Mouse (Mus musculus) T-helper 2 cell (primary cell): ENCODE results near the gene Atg7.

Experiments used
- in situ Hi-C: fragments of 300-600 bp; cut with MboI, MseI; formaldehyde crosslinking; loops from one replicate; pipeline ENCODE4 v1.15.1; 2025; ENCODE audit warnings: high pct_unique_total_duplicates

Atg7 gene

DNA sequence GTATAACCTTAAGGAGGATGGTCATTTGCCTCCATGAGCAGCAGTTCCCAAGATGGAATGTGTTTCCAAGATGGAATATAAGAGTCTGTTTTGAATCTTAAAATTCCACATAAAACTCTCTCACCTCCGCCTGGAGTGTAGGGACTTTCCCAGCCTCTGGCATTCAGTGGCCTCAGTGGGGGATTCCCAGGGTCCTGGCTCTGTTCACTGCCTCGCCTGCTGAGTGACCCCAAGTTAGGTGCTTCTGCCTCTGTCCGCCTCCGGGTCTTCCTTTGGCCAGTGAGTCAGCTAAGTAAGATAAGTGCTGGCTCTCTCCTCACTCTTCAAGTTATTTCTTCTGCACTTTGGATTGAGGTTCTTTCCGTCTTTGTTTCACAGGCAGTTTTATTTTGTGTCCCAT lies 90.3 kb downstream of the Atg7 start:
- in situ Hi-C loops, result no loop called here

DNA sequence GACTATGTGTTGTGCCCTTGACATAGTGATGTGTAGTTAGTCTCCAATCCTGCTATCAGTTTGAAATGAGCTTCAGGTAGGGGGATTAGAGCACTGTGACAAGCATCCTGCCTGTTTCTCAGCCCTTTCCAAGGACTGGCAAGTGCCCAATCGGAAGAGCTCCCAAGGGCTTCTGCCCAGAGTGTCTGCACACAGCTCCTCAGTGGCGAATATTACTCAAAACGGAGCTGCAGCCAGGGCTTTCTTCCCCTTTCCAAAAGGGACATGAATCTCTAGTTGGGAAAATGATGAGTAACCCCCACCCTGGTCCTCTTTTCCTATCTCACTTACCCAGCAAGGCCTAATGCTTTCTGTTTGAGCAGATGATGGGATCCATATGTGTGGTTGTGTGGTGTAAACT lies 90.8 kb downstream of the Atg7 start:
- in situ Hi-C loops, result no loop called here

DNA sequence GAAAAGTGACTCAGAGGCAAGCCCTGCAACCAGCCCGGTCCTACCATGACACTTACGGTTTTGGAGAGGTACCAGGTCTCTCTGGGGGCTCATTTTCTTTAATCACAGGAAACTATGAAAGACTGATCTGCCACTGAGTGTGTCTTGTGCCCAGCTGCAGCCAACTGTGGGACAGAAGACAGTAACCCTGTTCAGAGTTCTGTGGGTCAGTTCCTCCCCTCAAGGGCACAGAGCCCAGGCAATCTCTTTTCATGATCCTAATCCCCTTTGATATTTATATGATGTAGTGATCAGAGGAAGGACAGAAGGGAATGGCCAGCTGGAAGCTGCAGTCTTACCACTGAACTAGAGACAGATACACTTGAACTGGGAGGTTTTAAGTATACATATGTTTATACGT lies 92.2 kb downstream of the Atg7 start:
- in situ Hi-C loops, result loop anchor here (5.0 kb wide), 1 partner anchor 52 kb away; no protein-coding TSS in a partner anchor

DNA sequence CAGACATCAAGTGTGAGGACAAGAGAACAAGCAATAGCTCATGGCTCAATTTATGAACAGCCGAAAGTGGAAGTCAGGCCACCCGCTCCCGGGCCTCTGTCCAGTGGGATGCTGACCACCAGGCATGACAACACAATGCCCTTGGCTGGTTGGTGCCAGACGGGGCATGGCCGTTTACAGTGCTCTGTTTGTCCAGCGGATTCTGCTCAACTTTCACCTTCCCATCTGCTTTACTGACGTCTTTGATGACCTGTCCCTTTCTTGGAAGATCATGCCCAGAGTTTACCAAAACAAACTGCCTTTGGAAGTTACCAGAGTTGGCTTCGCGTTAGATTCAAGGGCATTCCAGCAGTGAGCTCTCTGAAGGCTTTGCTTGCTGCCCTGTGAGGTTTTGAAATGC lies 93.5 kb downstream of the Atg7 start:
- in situ Hi-C loops, result loop anchor here (5.0 kb wide), 1 partner anchor 51 kb away; no protein-coding TSS in a partner anchor

DNA sequence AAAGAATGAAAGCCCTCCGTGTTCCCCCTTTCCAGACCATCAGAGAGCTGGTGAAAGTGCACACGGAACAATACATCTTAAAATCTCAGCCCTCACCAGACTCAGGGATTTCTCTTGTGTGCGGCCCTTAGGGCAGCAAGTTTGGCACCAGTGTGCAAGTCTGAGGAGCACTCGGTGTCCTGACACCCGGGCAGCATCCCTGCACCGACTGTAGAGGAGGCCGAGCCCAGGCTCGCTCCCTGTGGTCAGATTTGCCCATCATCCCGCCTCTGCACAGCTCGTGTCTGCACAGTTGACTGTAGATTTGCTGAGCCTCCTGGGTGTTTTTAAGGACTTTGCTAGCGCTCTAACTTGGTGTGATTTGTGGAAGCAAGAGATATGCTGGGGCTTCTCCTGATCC lies 94.3 kb downstream of the Atg7 start:
- in situ Hi-C loops, result loop anchor here (5.0 kb wide), 1 partner anchor 50 kb away; no protein-coding TSS in a partner anchor

DNA sequence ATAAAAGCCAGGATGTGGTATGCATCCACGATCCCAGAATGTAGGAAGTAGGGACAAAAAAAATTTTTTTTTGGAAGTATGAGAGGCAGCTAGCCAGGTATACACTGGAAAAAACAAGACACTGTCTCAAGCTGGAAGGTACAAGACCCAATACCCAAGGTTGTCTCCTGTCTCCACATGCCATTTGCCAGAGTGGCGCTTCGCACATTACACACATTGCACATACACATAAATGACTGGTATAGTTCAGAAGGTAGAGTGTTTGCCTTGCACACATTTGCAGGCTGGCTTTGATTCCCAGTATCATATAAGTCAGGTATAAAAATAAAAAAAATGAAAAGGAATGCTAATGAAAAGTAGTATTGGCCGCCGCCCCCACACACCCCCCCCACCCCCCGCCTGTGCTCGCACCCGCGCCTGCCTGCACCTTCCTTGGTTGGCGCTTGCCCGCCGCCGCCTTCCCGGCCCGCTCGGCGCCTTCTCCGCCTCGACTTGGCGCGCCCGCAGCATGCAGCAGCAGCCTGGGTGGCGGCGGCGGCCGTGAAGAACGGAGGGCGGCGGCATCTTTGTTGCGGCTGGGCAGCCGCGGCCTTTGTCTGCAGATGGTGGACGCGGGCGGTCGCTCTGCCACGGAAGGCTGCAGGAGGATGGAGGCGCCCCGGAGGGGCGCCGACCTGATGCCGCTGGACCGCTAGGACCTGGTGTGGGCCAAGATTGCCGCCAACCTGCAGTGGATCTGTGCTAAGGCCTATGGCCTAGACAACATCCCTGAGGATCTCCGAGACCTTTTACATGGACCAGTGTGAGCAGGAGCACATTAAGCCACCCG lies 95.2 kb downstream of the Atg7 start:
- in situ Hi-C loops, result loop anchor here (5.0 kb wide), 1 partner anchor 49 kb away; no protein-coding TSS in a partner anchor

DNA sequence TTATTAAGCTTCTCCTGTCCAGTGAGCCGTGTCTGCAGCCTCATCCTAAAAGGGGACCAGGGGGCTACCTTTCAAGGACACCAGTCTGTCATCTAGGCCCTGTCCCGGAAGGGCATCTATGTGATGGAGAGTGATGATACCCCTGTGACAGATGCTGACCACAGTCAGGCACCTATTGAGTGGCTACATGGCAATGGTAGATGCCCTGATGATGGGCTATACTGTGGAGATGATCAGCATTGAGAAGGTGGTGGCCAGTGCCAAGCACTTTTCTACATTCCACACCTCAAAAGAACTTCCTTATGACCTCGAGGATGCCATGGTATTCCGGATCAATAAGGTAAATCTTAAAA lies 95.8 kb downstream of the Atg7 start:
- in situ Hi-C loops, result loop anchor here (5.0 kb wide), 1 partner anchor 49 kb away; no protein-coding TSS in a partner anchor

DNA sequence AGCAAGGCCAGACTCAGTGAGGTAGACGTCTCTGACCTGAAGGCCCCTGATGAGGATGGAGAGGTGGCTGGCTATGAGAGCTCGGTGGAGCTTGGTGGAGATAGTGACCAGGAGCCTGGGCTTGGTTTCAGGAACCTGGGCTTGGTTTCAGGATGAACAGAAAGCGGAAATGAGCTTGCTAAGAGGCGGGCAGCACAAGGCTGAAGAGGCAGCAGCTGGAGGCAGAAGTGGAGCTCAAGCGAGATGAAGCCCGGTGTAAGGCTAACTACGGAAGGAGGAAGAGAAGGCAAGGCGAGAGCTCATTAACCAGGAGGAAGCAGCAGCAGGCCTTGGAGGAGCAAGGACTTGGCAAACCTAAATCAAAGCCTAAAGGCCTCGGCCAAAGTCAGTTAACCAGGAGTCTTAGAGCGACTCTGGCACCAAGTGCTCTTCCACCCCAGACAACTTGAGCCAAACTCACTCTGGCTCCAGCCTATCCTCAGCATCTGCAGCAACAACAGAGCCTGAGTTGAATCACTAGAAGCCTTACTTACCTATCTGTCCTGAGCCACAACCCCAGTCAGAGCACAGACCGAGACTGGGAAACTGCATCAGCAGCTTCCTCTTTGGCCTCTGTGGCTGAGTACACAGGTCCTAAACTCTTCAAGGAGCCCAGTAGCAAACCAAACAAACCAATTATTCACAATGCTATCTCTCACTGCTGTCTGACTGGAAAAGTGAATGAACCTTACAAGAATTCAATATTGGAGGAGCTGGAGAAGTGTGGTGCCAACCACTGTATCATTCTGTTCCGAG lies 99.5 kb downstream of the Atg7 start:
- in situ Hi-C loops, result no loop called here

DNA sequence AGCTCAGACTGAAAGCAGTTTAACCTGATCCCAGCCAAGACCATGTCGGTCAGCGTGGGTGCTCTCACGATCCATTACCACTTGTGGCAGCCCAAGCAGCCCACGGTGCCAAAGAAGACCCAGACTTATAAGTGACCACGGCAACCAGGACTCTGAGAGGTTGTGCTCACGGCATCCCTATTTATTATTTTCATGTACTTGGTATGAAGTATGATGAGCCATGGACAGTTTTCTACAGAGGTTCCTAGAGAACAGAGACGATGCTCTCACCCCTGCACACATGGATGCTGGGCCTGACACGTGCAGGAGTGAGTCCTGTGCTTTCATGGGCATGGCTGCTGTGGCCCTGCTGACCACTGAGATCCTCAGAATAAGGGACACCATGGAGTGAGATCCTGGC lies 100.2 kb downstream of the Atg7 start:
- in situ Hi-C loops, result no loop called here

DNA sequence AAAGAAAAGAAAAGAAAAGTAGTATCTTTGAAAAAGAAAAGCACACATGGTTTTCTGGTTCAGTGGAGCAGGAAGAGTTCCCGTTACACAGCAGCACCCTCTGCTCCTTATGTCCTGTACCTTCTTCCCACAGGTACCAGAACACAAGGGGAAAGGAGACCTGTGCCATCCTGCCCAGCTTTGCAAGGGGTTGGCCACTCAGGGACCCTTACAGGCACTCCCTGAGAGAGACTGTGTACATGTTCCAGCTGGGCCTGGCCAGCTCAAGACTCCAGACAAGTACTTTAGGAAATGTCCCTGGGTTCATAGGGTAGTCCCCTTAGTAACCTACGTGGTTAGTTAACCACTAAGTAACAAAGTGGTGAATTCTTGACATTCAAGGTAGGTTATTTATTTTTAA lies 100.9 kb downstream of the Atg7 start:
- in situ Hi-C loops, result no loop called here

DNA sequence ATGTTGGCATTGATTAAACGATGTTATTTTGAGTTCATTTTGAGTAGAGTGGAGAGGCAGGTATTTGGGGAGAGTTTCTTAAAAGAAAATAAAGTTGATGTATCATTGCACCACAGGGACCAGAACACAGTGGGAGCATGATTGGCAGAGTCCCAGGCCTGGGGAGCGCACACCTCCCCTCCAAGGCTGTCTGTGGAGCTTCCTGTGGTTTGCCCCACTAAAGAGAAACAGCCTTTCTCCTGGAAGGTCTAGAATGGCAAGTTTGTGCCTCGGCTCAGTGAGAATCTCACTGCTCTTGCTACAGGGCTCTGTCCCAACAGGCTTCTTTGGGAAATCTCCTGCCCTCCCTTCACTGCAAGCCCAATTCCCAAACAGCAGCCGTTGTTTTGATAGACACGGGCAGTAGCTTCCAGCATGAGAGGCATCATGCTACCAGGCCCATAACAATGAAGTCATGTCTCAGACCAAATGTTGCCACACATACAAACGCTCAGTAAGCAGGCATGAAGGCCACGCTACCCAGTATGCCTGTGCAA lies 103.6 kb downstream of the Atg7 start:
- in situ Hi-C loops, result no loop called here

DNA sequence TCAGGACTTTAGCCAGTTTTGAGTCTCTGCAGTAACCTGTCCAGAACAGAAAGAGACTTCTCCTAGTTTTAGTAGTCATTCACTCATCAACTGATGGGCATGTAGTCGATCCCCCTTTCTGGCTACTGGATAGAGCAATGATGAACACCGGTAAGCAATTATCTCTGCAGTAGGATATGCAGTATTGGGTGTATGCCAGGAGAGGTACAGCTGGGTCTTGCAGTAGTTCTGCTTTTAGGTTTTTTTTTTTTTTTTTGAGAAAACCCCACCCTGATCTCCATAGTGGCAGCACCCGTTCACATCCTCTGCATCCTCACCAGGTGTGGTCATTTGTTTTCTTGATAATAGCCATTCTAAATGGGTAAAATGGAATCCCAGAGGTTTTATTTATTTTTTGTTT lies 105.5 kb downstream of the Atg7 start:
- in situ Hi-C loops, result no loop called here

DNA sequence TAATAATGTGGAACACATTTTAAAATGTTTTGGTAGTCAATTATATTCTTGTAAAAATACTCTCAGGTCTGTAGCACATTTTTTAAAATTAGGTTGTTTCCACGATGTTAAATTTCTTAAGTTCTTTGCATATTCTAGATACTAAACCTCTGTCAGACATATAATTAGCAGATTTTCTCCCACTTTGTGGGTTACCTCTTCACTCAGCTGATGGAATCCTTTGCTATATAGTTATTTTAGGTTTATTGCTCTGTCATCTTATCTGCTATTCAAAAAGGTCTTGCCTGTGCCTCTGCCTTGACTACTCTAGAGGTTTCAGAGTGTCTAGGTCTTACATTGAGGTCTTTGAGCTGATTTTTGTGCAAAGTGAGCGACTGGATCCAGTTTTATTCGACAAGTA lies 106.0 kb downstream of the Atg7 start:
- in situ Hi-C loops, result no loop called here

DNA sequence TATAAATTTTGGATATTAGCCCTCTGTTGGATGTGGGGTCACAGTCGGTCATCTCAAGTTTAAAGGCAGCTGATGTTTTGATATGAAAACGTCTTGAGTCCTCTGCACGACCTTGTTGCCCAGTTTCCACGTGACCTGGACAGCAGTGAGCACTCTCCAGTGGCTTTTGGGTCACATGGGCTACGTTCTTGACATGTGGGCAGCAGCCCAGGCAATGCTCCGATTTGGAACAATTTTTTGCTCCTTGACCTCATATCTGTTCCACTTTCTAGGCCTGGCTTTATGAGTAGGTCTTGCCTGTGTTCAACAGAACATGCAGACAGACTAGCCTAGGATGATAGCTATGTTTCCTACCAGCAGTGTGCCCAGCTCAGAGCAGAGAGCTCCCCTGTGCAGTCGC lies 115.9 kb downstream of the Atg7 start:
- in situ Hi-C loops, result no loop called here

DNA sequence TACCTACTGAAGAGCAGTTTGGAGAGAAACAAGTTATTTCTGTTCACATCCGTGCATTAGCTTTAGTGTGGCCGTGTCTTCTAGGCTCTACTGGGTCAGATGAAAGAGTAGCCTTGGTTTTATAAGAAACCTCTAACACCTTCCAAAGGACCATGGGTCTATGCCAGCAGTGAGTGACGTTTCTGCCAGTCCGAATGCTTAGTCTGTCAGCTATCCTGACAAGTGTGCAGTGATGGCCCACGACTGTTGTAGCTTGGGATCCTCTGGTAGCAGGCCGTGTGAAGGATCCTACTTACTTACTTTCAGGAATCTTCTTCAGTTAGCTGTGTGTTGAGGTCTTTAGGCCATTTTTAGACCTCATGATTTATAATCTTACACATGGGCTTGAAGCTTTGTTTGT lies 123.4 kb downstream of the Atg7 start:
- in situ Hi-C loops, result loop anchor here (5.0 kb wide), 1 partner anchor 44 kb away; no protein-coding TSS in a partner anchor

DNA sequence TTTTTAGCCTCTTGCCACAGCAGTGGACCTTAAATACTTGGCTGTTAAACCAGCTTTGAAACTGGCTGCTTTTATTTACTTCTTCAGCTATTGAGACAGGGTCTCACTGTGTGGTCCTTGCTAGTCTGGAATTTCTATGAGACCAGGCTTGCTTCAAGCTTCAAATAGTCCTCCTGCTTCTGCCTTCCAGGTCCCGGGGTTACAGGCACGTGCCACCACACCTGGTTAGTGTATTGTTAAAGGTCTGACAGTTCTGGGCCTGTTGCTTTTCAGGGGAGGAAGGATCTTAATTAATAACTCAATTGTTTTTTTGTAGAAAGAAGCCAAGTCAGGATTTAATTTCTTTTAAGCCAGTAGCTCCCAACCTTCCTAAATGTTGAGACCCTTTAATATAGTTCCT lies 124.8 kb downstream of the Atg7 start:
- in situ Hi-C loops, result loop anchor here (5.0 kb wide), 1 partner anchor 45 kb away; no protein-coding TSS in a partner anchor

DNA sequence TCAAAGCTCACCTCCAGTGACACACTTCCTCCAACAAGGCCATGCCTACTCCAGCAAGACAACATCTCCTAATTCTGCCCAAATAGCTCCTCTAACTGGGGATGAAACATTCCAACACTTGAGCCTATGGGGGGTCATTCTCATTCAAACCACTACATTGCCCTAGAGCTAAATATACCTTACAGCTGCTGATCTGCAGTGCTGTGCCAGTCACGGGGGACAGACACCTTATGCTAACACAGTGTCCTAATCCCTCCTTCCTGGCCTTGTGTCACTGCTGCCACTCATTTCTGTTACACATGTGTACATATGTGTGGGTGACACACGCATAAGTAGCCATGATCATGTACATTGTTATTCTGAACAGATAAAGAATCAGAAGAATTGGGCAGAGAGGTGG lies 127.4 kb downstream of the Atg7 start:
- in situ Hi-C loops, result no loop called here

DNA sequence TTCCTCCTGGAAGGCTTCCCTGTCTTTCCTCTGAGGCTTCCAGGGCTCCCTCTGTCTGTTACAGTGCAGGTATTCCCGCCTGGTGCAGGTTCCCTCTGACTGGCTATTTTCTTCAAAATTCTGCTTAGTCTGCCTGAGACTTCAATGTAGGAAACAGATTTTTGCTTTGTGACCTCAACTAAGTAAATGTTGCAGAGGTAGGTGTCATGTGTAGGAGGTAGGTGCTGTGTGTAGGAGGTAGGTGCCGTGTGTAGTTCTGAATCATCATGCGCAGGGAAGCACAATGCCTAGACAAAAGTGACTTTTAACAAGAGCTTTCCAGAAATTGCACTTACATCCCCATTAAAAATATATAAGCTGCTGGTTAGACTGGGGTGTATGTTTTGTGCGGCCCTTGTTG lies 128.6 kb downstream of the Atg7 start:
- in situ Hi-C loops, result no loop called here

DNA sequence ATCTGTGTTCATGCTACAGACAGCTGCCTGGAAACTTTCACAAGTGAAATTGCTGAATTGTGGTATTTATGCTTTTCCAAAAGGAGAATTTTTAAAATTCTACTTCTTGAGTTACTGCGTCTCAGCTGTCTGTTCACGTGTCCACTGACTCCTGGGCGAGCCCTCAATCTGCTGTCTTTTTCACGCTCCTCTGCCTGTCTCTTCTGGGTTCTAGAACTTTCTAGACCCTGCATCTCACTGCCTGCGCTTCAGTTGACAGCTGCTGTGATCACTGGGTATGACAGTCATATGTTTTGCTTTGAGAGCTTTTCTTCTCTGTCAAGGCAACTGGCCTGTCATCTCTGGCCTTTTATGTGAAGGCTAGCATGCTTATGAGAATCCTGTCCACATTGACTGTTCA lies 132.3 kb downstream of the Atg7 start:
- in situ Hi-C loops, result no loop called here

DNA sequence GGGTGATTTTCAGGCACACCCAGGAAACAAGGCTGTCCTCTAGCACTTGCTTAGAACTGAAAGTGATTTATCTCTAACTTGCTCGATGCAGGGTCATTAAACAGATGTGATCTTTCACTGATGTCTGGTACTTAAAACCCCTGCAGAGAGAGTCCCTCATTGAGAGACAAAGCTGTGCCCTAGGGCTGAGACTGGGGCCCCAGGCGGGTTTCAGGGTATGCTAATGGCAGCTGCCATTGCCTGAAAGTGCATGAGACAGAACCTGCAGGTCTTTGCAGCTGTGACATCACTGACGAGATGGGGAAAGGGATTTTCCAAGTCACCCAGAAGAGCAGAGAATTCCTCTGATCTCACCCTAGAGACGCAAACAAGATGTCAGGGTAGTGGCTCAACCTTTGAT lies 135.0 kb downstream of the Atg7 start:
- in situ Hi-C loops, result no loop called here

DNA sequence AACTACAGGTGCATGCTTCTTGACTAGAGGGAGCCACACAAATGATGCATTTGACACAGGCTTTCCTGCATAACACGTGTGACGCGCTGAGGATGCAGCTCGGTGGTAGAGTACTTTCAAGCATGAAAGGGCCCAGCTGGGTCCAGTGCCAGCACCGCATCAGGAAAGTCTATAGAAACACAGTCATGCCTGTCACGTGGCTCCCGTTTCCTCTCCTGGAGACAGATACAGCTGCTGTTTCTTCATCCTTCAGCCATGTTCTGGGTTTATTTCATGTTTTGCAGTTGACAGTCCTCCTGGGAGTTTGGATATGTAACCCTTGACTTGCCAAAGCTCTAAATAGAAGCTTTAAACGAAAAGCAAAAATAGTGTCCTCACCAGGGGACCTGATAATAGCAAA lies 135.8 kb downstream of the Atg7 start:
- in situ Hi-C loops, result no loop called here

DNA sequence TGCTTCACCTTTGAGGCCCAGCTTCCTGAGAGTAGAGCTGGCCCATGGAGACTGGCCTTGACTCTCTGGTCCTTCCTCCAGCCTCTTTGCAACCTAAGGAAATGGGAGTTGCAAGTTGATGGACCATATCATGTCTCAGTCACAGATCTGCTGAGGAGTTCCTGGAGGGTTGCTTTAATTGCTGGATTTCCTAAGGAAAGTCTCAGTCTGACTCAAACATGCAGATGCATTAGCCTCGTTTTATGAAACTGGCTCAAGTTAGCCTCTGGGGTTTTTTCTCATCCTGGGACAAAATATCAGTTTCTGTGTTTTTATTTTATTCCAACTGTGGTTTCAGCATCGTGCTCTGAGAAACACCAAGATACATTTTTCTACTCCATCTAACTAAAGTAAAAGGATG lies 137.7 kb downstream of the Atg7 start:
- in situ Hi-C loops, result no loop called here
